24 mouse cellular contexts compared by ENCODE assay signal in genomic region chr9:25558834-25559233, GRCm38 (mm10).
"Had no signal": no experiment of that assay in that cellular context is flagged by ENCODE, and none has a peak within 500 bp of the region (broad histone marks: within the 10 kb centered on the region; RNA-seq: fewer than 3 reads in every experiment).

No protein-coding gene starts in this region.

- H3K27me3 ChIP-seq: heart, embryonic 13.5 days; heart, embryonic 15.5 days; hindbrain, embryonic 13.5 days; hindbrain, embryonic 15.5 days; kidney, embryonic 15.5 days; limb, embryonic 12.5 days had no signal

- ATAC-seq: hindbrain, postnatal 0 days; intestine, embryonic 16.5 days had no signal

- H3K9ac ChIP-seq: heart, embryonic 13.5 days; heart, embryonic 15.5 days; hindbrain, embryonic 13.5 days; hindbrain, embryonic 15.5 days; kidney, embryonic 15.5 days; limb, embryonic 12.5 days had no signal

- H3K9me3 ChIP-seq: heart, embryonic 13.5 days; hindbrain, embryonic 13.5 days; hindbrain, embryonic 15.5 days; limb, embryonic 10.5 days; limb, embryonic 12.5 days had no signal

- H3K4me1 ChIP-seq: hindbrain, embryonic 13.5 days; hindbrain, embryonic 15.5 days; kidney, embryonic 15.5 days had no signal

- H3K36me3 ChIP-seq: heart, embryonic 13.5 days; heart, embryonic 15.5 days; hindbrain, embryonic 13.5 days; hindbrain, embryonic 15.5 days; kidney, embryonic 15.5 days; limb, embryonic 10.5 days; limb, embryonic 12.5 days had no signal

- DNase-seq: gastrocnemius, postnatal 14 days; heart, adult 2 months; heart, postnatal 14 days; heart, postnatal 36 days; kidney, adult 11 months; kidney, adult 2 months; kidney, adult 9 months; kidney, postnatal 14 days; kidney, postnatal 36 days; layer of hippocampus, adult 9-11 months; layer of hippocampus, postnatal 36 days; liver had no signal

- H3K4me2 ChIP-seq: heart, embryonic 11.5 days; heart, embryonic 13.5 days; heart, embryonic 15.5 days; hindbrain, embryonic 13.5 days; hindbrain, embryonic 15.5 days; kidney, embryonic 15.5 days; limb, embryonic 12.5 days; liver, embryonic 11.5 days had no signal

- H3K4me3 ChIP-seq: heart, adult 2 months; heart, embryonic 13.5 days; heart, embryonic 15.5 days; hindbrain, embryonic 13.5 days; hindbrain, embryonic 15.5 days; kidney, embryonic 15.5 days; limb, embryonic 10.5 days; limb, embryonic 12.5 days had no signal

- H3K27ac ChIP-seq: heart, adult 2 months; hindbrain, embryonic 13.5 days; hindbrain, embryonic 15.5 days; hindbrain, postnatal 0 days; kidney, embryonic 15.5 days; kidney, postnatal 0 days; limb, embryonic 10.5 days; limb, embryonic 12.5 days had no signal
